Mouse (Mus musculus): ENCODE data around the gene Orai3.

Orai3 gene

DNA sequence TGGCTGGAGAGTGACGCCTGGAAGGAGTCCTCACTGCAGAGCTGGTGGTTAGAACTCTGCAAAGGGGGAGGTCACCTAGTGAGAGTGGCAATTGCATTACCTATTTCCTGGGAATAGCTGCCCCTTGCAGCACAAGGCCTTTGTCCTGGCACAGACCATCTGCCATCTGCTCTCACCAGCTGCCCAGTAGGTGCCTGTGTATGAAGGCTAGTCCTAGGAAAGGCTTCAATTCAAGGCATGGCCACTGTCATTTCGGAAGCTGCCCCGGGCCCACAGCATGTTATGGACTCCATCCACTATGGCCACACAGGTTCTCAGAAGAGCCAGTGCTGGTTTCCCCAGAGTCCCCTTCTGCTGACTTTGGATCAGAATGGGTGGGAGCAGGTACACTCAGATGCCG lies 29.0 kb downstream of the Orai3 start:
- WGBS = 80% methylated on average over 4 of the region's 4 CpGs

DNA sequence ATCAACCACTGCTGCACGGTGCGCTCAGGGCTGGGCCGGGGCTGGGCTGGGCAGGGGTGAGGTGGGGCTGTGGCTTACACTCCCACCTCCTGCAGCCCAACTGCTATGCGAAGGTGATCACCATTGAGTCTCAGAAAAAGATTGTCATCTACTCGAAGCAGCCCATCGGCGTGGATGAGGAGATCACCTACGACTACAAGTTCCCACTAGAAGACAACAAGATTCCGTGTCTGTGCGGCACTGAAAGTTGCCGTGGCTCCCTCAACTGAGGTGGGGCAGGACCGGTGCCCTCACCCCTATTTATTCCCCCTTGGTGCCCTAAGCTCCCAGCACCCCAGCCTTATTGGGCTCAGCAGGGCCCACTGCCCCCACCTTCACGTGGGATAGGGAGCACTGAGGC lies 29.6 kb downstream of the Orai3 start:
- 82% methylated on average over 13 of the region's 13 CpGs for WGBS

DNA sequence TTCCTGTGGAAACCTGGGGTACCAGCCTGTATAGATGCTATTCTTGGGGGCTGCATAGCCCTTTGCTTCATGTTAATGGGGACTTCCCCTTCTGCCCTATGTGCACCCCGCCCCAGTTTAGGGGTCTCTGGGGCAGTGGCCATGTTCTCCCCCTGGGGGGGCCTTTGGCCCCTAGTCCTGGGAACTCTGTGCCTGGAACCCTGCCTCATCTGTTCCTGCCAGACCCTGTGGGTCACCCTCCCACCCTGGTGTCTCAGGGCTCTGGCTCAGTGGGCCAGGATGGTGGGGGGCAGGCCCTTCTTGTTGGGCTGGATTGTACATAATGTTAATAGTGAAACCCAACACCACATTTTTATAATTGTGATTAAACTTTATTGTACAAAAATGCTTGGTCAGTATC lies 30.1 kb downstream of the Orai3 start:
- whole genome bisulfite sequencing = 89% methylated on average over 1 of the region's 1 CpGs

DNA sequence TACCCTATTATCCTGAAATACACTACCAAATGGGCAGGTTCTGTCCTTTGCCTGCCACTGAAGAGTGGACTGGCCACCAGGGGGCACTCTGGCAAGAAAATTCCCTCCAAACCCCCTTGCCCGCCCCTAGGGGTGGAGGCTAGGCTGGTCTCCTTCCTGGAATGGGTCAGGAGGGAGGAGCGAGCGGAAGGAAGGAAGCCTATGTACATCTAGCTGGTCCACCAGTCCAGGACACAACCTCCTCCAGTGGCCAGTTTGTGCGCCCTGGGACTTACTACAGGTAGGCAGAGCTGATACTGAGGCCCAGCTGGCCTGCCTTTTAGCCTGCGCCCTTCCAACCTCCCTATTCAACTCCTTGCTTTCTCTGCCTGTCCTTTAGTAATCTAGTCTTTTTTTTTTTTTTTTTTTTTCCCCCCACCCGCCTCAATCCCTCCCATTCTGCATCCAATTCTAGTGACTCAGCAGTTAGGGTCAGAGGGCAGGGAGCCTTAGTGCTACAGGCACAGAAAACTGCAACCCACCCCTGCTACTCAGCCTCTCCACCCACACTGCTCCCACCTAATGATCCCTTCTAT lies 30.9 kb downstream of the Orai3 start, which contains the start of gene Hsd3b7:
TSS of gene Hsd3b7 (plus strand) at position 170 of the 575 bp plus-strand sequence.
- 29% methylated on average over 6 of the region's 6 CpGs for WGBS

DNA sequence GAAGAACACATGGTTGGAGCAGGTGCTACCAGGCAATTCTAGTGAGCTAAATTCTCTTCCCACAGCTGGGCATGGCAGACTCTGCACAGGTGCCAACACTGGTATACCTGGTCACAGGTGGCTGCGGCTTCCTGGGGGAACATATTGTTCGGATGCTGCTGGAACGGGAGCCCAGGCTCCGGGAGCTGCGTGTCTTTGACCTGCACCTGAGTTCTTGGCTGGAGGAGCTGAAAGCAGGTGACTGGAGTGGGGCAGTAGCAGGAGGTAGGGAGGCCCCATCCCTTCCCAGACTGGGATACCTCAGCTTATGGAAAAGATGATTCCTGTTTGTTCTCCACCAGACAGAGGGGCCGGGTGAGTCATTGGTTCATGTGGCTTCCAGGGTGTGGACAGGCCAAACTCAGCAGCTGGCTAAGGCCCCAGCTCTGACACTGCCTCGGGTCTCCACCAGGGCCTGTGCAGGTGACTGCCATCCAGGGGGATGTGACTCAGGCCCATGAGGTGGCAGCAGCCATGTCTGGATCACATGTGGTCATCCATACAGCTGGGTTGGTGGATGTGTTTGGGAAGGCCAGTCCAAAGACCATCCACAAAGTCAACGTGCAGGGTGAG lies 31.5 kb downstream of the Orai3 start:
- WGBS = 77% methylated on average over 8 of the region's 8 CpGs

DNA sequence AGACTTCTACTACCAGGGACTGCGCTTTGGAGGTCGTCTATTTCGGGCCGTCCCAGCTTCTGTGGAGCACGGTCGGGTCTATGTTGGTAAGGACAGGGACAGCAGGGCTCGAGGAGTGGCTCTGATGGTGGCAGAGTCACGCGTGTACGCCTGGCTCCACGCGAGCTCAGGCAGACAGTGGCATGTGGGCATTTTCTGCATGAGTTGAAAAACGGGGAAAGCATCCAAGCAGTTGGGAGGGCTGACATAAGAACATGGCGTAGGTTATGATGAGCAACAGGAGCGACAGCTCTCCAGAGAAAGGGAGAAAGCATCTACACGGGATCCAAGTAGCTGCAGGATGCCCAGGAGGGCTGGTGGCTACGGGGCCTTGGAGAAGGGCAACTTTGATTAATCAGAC lies 32.7 kb downstream of the Orai3 start:
- WGBS = 64% methylated on average over 17 of the region's 17 CpGs

DNA sequence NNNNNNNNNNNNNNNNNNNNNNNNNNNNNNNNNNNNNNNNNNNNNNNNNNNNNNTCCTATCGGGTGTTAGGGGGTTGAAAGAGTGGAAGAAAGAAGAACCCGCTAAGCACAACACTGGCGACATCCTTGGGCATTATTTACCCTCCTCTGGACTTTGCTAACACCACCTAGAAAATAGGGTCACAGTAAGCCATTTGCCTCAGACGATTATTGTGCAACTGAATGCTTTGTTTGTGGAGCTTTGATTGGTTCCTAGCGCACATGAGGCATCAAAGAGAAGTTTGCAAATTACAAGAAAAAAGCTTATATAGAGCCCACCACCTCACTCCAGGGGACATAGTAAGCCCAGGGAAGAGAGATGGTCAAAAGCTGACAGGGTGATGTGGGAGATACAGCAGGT lies 39.2 kb downstream of the Orai3 start:
- WGBS = 59% methylated on average over 5 of the region's 5 CpGs

DNA sequence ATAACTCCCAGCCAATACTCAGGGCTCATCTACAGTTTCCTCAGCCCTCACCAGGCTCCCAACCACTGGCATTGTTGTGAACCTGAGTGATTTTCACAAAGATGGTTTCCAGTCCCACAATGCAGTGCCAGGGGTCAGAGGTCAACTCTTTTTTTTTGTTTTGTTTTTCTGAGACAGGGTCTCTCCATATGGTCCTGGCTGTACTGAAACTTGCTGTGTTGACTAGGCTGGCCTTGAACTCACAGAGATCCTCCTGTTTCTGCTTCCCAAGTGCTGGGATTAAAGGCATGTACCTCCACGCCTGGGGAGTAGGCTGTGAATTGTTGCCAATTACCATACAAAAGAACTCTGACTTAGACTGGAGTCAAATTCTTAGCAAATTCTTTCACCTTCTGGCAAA lies 40.2 kb downstream of the Orai3 start:
- WGBS = 88% methylated on average over 1 of the region's 1 CpGs

DNA sequence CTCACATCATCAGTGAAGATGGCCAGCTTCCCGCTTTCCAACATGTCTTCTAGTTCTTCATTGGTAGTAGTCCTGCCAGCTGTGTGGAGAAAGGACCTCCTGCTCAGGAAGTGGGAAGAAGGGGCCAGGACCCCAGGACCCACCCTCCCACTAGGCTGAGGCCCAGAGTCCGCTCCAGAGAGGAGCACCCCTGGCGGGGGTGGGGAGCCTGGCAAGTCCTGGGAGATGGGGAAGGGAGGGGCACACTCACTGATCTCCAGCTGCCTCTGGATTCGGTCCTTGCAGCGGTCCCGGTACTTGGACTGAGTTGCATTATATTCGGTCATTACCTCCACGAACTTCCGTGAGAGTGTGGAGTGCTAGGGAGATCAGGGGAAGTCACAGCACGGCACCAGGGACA lies 41.0 kb downstream of the Orai3 start:
- 86% methylated on average over 10 of the region's 10 CpGs for WGBS

DNA sequence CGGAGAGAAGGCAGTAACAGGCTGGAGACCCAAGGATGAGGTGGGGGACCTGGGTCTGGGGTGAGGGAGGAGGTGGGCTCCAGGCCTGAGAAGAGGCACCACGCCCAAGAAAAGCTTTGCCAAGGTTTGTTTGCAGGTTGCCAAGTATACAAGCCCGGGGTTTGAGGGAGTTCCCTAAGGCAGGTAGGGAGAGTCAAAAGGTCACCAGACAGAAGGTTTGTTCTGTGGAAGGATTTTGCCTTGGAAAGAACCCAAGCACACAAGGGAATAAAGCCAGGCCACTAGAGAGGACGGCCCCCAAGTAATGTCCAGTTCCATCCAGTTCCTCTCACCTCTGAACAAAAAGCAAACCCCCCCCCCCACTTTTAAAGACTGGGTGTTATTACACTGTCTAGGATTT lies 41.6 kb downstream of the Orai3 start:
- 84% methylated on average over 4 of the region's 4 CpGs for WGBS

DNA sequence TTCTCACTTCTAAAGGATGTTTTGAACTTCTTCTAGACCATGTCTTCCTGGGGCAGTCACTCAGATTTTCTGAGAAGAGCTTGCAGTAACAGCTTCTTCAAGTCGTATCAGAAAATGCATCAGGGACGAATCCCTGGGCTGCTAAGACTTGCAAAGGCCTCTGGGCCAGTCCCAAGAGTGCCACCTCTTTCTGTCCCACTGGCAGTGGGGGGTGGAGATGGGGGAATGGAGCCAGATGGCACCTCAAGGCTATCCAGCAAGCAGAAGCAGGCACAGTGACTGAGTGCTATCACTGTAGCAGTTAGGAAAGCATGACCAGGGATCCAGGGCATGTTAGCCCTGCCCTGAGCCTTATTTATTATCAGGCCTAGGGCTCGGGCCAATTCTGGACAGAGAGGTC lies 42.7 kb downstream of the Orai3 start:
- 86% methylated on average over 3 of the region's 3 CpGs for WGBS

DNA sequence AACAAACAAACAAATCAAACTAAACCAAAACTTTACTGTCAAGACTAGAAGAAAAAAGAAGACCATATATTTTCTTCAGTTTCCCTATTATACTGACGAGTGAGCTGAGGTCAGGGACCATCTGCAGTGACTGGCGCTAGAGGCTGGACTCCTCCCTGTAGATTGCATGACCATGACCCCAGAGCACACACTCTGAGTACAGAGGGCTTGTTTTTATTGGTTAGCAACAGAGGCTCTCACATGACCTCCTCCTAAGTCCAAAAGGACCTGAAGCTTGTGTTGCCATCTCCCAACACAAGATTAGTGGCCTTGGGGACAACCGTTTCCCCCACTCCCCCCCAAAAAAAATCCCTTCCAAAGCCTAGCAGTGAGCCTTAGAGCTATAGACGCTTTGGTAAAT lies 44.2 kb downstream of the Orai3 start:
- 39% methylated on average over 4 of the region's 4 CpGs for WGBS

DNA sequence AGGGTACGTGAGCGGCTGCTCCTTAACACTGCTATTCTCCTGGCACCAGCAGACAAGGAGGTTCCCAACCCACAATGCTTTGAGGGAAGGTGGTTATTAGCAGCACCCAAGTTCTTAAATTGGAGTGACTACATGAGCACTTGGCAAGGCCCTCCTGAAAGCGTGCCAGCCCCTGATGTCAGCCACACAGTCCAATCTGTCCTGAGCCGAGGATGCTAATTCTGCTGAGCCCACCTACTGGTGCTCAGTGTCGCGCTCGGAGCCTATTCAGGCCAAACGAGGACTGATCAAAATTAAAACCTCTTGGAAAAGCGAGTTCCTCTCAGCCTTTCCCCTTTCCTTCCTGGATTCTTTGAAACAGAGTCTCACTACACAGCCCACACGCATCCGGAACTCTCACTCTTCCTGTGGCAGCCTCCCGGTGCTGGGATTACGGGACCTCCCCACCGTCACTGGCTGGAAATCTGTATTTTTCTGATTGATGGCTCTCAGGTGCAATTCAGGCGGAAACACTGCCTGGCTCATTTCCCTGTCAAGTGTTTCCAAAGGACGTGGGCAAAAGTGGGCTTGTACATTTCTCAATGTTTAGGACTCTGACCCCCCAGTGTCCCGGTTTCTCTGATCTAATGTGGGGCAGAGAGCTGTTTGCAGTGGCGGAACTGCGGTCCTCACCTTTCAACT lies 44.8 kb downstream of the Orai3 start:
- 31% methylated on average over 19 of the region's 19 CpGs for WGBS

DNA sequence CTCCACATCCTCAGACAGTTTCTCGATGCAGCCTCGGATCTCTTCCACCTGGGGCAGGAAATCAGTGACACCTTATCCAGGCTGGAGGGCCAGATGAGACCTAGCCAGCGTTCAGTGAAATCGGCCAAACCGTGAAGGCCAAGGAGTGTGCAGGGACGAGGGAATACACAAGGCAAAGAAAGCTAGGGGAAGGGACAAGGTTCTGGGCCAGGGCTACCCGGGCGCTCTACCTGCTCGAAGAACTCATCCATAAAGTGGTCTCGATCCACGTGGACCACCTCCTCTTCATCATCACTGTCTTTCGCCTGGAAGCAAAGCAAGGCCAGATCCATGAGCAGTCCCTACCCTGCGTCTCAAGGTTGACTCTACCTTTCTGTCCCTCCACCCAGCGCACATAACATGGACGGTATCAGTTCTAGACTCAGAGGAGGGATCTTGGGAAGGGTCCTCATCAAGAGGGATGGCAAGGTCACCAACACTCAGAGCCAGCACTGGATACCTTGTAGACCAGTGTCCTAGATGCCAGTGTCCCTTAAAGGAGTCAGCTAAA lies 45.6 kb downstream of the Orai3 start:
- 79% methylated on average over 15 of the region's 15 CpGs for WGBS

DNA sequence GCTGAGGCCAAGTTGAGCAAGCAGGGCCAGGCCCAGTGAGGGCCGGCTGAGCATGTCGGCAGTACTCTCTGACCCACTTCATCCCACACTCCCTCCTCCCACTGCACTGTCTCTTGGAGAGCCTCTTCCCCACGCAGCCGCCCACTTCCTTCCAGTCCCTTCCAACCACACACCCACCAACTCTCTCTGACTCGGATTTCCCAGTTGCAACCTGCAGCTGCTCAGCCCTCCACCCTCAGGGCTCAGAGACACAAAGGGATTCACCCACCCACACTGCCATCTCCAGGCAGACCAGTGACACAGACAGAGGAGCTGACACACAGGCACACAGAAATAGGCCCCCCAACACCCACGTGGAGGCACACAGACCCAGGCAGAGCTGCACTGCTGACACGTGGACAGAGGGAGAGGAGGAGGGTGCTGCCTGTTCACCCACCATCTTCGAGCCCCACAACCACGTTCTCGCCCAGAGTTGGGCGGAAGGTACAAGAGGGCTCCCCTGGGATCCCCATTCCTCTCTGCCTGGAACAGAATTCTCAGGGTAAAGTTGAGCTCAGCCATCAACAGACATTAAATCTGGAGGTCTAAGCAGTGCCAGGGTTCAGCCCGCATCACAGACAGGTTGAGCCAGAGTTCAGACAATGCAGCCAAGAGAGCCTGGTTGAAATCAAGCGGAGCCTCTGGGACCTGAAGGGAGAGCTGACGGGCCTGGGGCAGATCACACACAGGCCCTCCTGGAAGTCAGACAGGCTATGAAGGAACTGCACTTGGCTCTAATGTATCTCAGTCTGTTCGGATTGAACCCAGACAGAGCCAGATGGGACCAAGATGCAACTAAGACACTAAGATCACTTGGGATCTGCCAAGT lies 46.6 kb downstream of the Orai3 start:
- 22% methylated on average over 15 of the region's 15 CpGs for WGBS

DNA sequence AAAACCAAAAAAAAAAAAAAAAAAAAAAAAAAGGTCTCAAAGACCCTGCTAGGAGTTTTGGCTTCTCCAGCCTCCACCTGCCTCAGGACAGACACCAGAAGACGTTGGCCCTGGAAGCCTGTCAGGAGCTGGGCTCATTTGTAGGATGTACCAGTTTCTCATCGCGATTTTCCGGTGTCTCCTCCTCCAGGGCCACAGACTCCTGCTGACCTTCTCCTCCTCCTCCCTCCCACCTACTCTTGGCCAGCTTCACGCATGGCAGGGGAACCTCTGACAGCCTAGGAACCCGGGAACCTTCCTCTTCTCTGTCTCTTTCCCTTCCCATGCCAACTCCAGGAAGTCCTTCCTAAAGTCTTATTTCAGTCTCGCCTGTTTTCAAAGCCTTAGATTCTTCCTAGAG lies 47.4 kb downstream of the Orai3 start:
- WGBS = 66% methylated on average over 7 of the region's 7 CpGs

DNA sequence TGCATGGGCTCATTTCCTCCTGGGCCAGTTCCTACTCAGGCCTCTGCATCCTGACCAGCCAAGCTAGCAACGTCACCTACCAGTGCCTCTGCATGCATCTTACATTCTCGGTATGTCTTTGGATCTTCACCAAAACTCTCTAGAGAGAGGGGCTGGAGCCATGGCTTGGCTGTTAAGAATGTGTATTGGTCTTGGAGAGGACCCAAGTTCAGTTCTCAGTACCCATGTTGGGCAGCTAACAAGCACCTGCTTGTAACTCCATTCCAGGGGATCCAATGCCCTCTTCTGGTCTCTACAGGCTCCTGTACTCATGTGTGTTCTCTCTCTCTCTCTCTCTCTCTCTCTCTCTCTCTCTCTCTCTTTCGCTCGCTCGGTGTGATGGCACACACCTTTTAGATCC lies 48.2 kb downstream of the Orai3 start:
- 67% methylated on average over 5 of the region's 5 CpGs for WGBS

DNA sequence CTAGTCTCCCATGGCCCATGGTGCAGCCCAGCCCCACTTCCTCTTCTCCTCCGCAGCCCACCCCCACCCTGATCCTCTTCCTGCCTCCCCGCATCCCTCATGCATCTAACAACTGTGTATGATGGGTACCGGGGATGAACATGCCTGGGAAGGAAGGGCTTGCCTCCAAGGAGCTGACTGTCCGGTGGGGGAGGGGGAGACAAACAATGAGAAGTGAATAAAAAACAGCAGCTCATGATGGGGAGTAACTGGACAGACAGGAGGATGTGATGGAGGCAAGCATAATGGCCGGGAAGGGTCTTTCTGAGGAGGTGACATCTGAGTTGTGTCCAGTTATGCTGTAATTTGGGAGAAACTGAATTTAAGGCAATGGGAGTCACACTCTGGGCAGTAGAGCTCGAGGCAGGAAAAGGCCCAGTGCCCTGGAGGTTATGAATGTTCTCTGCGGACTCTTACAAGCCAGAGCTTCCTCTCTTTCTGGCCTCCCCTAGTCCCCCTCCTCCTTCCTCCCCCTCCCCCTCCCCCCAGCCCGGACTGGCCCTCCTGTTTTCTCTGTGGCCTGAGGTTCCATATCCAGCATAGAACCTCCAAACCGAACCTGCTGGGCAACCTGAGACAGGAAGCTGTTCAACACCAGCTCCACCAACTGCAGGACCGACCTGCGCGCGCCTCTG lies 51.4 kb downstream of the Orai3 start:
- whole genome bisulfite sequencing = 58% methylated on average over 13 of the region's 13 CpGs

DNA sequence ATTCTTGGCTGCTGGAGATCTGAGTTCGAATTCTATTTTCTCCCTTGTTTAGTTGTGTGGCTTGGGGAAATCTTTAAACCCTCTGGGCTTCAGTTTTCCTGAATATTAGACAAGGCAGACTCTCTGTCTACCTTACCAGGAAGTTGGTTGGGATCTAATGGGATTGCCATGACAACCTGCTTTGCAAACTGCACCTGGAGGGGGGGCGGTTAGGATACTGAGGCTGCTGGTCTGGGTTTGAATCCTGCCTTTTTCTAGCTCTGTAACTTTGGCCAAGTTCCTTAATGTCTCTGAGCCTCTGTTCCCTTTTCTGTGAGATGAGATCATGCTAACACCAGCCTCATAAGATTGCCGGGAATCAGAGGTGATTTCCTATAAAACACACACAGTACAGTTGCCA lies 52.9 kb downstream of the Orai3 start:
- 57% methylated on average over 3 of the region's 3 CpGs for WGBS

DNA sequence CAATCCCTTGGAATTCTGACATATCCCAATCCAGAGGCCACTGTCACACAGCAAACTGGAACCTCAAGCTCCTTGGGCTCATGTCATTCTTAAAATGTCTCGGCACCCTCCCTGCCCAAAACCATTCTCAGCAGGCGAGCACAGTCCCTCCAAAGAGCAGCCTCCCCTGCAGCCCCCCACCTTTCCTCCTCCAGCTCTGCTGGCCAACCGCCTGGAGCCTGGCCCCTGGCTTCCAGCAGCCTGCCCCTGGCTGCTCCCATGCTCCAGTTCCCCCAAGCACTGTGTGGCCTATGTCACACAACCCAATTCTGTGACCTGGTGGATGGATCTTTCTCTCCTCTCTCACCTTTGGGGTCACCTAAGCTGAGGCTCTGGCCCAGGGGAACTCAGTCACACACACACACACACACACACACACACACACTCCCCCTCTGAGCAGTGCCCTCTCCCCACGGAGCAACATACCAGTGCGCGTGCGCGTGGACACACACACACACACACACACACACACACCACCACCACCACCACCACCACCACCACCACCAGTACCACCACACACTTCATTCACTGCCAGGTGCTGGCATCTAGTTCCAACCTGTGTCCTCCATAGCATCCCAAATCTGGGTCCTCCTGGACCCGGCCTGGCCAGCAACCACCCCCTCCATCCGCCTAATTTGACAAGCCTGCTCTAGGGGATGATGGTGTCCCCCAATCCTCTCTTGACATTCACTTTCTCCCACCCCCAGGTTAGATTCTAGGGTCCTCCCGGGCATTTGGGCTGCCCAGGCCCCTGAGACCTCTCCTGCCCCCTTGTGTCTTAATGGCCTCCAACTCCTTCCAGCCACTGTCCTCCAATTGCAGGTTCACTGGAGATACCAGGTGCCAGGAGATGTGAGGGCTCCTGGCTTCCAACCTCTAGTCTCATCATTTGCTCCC lies 53.9 kb downstream of the Orai3 start:
- WGBS = 34% methylated on average over 11 of the region's 11 CpGs
